Mouse (Mus musculus): ENCODE results near the gene Papln. TPM values are rescaled to one million over a fixed set of nuclear protein-coding genes. Genes with fewer than 3 reads are reported as not detected.

Gene Papln
- total and polyA plus RNA-seq, 2 experiments from 2014 or later: 0.37 to 2.4 TPM

DNA sequence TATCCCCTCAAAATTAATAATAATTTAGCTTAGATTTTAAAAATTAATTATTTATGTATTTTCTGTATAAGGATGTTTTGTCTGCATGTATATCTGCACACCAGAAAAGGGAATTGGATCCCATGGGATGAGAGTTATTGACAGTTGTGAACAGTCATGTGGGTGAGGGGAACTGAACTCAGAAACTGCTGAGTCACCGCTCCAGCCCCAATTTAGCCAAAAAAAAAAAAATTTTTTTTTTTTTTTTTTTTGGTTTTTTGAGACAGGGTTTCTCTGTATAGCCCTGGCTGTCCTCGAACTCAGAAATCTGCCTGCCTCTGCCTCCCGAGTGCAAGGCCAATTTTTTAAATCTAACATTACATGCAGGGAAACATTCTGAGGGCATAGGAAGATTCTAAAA is 48.5 kb downstream of the Papln start:
- Histone ChIP-seq H3K4me1 (ENCODE audit: insufficient read depth, low read length) (no peaks in the 10 kb centered on the region), H3K27ac (ENCODE audit: low read depth, low read length) (no peak overlapping the region), H3K36me3 (ENCODE audit: insufficient read depth, low read length) (peaks cover 7% of the 10 kb centered on the region; the same call in 1 of the 2 replicates), H3K9me3 (ENCODE audit: low read length) (no peaks in the 10 kb centered on the region), H3K27me3 (ENCODE audit: insufficient read depth, low read length) (no peaks in the 10 kb centered on the region), H3K4me2 (ENCODE audit: low read depth, low read length, poor library complexity, severe bottlenecking) (no peak overlapping the region), H3K4me3 (ENCODE audit: low read depth, low read length) (no peak overlapping the region), H3K9ac (replicated peaks; ENCODE audit: low read length, poor library complexity, severe bottlenecking) (no peak overlapping the region)
- DNase-seq (ENCODE audit: low spot score): no peak
- TF ChIP-seq CTCF (IDR thresholded peaks at IDR 0.05): no peak
- 96% methylated on average over 3 of the region's 3 CpGs for WGBS
- no peak for ATAC-seq (ENCODE audit: low FRiP score)

DNA sequence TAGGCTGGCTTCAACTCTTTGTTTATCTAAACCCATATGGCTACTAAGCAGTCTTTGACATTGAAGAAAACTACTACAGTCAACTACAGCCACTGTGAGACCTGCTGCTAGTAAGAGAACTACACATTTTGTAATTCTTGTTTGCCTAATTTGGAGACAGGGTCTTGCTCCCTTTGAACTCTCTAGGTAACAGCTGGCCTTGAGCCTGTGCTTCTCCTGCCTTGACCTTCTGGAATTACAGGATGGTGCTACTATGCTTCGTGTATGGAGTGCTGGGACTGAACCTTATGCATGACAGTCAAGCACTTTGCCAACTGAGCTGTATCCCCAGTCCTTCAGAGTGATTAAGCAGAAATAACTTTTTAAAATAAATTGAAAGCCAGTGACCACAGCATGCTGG is 53.2 kb downstream of the Papln start:
- H3K9ac ChIP-seq (replicated peaks; ENCODE audit: low read length, poor library complexity, severe bottlenecking): no peak overlapping the region
- no peak overlapping the region for H3K27ac ChIP-seq (ENCODE audit: low read depth, low read length)
- H3K4me2 ChIP-seq (ENCODE audit: low read depth, low read length, poor library complexity, severe bottlenecking): no peak overlapping the region
- no peak for TF ChIP-seq CTCF (IDR thresholded peaks at IDR 0.05)
- H3K27me3 ChIP-seq (ENCODE audit: insufficient read depth, low read length): no peaks in the 10 kb centered on the region
- no peaks in the 10 kb centered on the region for H3K9me3 ChIP-seq (ENCODE audit: low read length)
- DNase-seq (ENCODE audit: low spot score) (no peak), ATAC-seq (ENCODE audit: low FRiP score) (no peak)
- no peak overlapping the region for H3K4me3 ChIP-seq (ENCODE audit: low read depth, low read length)
- 86% methylated on average over 1 of the region's 1 CpGs for WGBS
- H3K36me3 ChIP-seq (ENCODE audit: insufficient read depth, low read length): no peaks in the 10 kb centered on the region
- no peaks in the 10 kb centered on the region for H3K4me1 ChIP-seq (ENCODE audit: insufficient read depth, low read length)

- Histone ChIP-seq H3K9me3 (ENCODE audit: low read length) (no peaks in the 10 kb centered on the region), H3K9ac (replicated peaks; ENCODE audit: low read length, poor library complexity, severe bottlenecking) (no peak overlapping the region), H3K4me2 (ENCODE audit: low read depth, low read length, poor library complexity, severe bottlenecking) (no peak overlapping the region), H3K27me3 (ENCODE audit: insufficient read depth, low read length) (no peaks in the 10 kb centered on the region), H3K36me3 (ENCODE audit: insufficient read depth, low read length) (0 out of 2 replicates have a peak, but pooled peaks cover 2% of the 10 kb centered on the region), H3K27ac (ENCODE audit: low read depth, low read length) (no peak overlapping the region), H3K4me3 (ENCODE audit: low read depth, low read length) (no peak overlapping the region), H3K4me1 (ENCODE audit: insufficient read depth, low read length) (no peaks in the 10 kb centered on the region)
- whole genome bisulfite sequencing: 81% methylated on average over 3 of the region's 3 CpGs
- ATAC-seq (ENCODE audit: low FRiP score): no peak
- TF ChIP-seq CTCF (IDR thresholded peaks at IDR 0.05): no peak
- no peak for DNase-seq (ENCODE audit: low spot score)
Measured at GRCm38 (mm10) chr12:83830424-83830823, 67.0 kb downstream of the Papln start.

DNA sequence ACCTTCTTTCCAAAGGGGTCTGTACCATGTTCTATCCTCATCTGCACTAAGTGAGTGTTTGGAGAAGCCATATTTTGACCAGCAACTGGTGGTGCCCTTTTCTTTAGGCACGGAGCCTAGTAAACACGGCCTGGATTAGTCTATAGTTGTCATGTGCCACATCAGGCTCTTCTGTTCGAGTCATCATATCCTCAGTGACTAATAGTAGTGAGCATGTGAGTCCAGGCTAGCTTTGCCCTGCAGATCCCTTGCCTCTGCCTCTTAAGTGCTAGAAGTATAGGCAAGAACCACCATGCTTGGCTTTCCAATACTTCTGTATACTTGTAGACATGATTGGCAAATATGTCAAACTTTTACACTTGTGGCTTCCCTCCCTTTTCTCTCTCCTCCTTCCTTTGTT is 70.5 kb downstream of the Papln start:
- H3K4me2 ChIP-seq (ENCODE audit: low read depth, low read length, poor library complexity, severe bottlenecking): no peak overlapping the region
- WGBS: 94% methylated on average over 3 of the region's 3 CpGs
- no peak for ATAC-seq (ENCODE audit: low FRiP score)

GRCm38 (mm10) chr12:83841409-83842190 is 78.2 kb downstream of the Papln start:
- WGBS: 93% methylated on average over 10 of the region's 10 CpGs

More for the DNA sequence above, 70.5 kb downstream of the Papln start:
- Histone ChIP-seq H3K27me3 (ENCODE audit: insufficient read depth, low read length) (no peaks in the 10 kb centered on the region), H3K27ac (ENCODE audit: low read depth, low read length) (no peak overlapping the region), H3K4me3 (ENCODE audit: low read depth, low read length) (no peak overlapping the region), H3K9ac (replicated peaks; ENCODE audit: low read length, poor library complexity, severe bottlenecking) (no peak overlapping the region), H3K4me1 (ENCODE audit: insufficient read depth, low read length) (no peaks in the 10 kb centered on the region), H3K36me3 (ENCODE audit: insufficient read depth, low read length) (0 out of 2 replicates have a peak, but pooled peaks cover 5% of the 10 kb centered on the region), H3K9me3 (ENCODE audit: low read length) (no peaks in the 10 kb centered on the region)
- DNase-seq (ENCODE audit: low spot score): no peak
- no peak for TF ChIP-seq CTCF (IDR thresholded peaks at IDR 0.05)

More at GRCm38 (mm10) chr12:83841409-83842190, 78.2 kb downstream of the Papln start:
- Histone ChIP-seq H3K4me1 (ENCODE audit: insufficient read depth, low read length) (no peaks in the 10 kb centered on the region), H3K36me3 (ENCODE audit: insufficient read depth, low read length) (0 out of 2 replicates have a peak, but pooled peaks cover 3% of the 10 kb centered on the region), H3K27me3 (ENCODE audit: insufficient read depth, low read length) (no peaks in the 10 kb centered on the region), H3K9me3 (ENCODE audit: low read length) (no peaks in the 10 kb centered on the region), H3K4me3 (ENCODE audit: low read depth, low read length) (no peak overlapping the region), H3K4me2 (ENCODE audit: low read depth, low read length, poor library complexity, severe bottlenecking) (no peak overlapping the region), H3K9ac (replicated peaks; ENCODE audit: low read length, poor library complexity, severe bottlenecking) (no peak overlapping the region), H3K27ac (ENCODE audit: low read depth, low read length) (no peak overlapping the region)
- no peak for DNase-seq (ENCODE audit: low spot score)
- no peak for TF ChIP-seq CTCF (IDR thresholded peaks at IDR 0.05)
- ATAC-seq (ENCODE audit: low FRiP score): no peak

Other genes starting within 250 kb of the Papln start
- gene Dcaf4, start 243.2 kb upstream of the Papln start, total RNA-seq (2014; rRNA removed): 38.4 and 48.7 TPM in 2 replicates
- 40.8 and 41.9 TPM in 2 replicates for gene Dcaf4, start 243.2 kb upstream of the Papln start, polyA plus RNA-seq (2015; fragmentation: Nextera tagmentation; extraction: Ambion mirVana)
- 32.2 and 35.7 TPM in 2 replicates for gene Zfyve1, start 166.4 kb upstream of the Papln start, total RNA-seq (2014; rRNA removed)
- 12.9 and 15.6 TPM in 2 replicates for gene Zfyve1, start 166.4 kb upstream of the Papln start, polyA plus RNA-seq (2015; fragmentation: Nextera tagmentation; extraction: Ambion mirVana)
- gene Rbm25, start 132.4 kb upstream of the Papln start, total RNA-seq (2014; rRNA removed): 68.2 and 166 TPM in 2 replicates
- gene Rbm25, start 132.4 kb upstream of the Papln start, polyA plus RNA-seq (2015; fragmentation: Nextera tagmentation; extraction: Ambion mirVana): 206 and 231 TPM in 2 replicates
- gene Psen1, start 75.5 kb upstream of the Papln start, total RNA-seq (2014; rRNA removed): 64.6 and 68.5 TPM in 2 replicates
- 57.1 and 58.2 TPM in 2 replicates for gene Psen1, start 75.5 kb upstream of the Papln start, polyA plus RNA-seq (2015; fragmentation: Nextera tagmentation; extraction: Ambion mirVana)
- gene Numb, start 158.3 kb downstream of the Papln start, total RNA-seq (2014; rRNA removed): 17.5 and 17.8 TPM in 2 replicates
- gene Numb, start 158.3 kb downstream of the Papln start, polyA plus RNA-seq (2015; fragmentation: Nextera tagmentation; extraction: Ambion mirVana): 9.0 TPM in 2 replicates
- gene Riox1, start 187.0 kb downstream of the Papln start, total RNA-seq (2014; rRNA removed): 25.3 and 27.8 TPM in 2 replicates
- gene Riox1, start 187.0 kb downstream of the Papln start, polyA plus RNA-seq (2015; fragmentation: Nextera tagmentation; extraction: Ambion mirVana): 10.4 and 12.6 TPM in 2 replicates
- 0.05 TPM in 1 of 2 replicates, not detected in the other for gene Heatr4, start 221.2 kb downstream of the Papln start, total RNA-seq (2014; rRNA removed)
- 0.10 TPM in 1 of 2 replicates, not detected in the other for gene Heatr4, start 221.2 kb downstream of the Papln start, polyA plus RNA-seq (2015; fragmentation: Nextera tagmentation; extraction: Ambion mirVana)
- 16.7 and 20.7 TPM in 2 replicates for gene Acot2, start 224.2 kb downstream of the Papln start, total RNA-seq (2014; rRNA removed)
- 22.1 and 26.0 TPM in 2 replicates for gene Acot2, start 224.2 kb downstream of the Papln start, polyA plus RNA-seq (2015; fragmentation: Nextera tagmentation; extraction: Ambion mirVana)
- gene Acot1, start 245.9 kb downstream of the Papln start, total RNA-seq (2014; rRNA removed): 117 and 120 TPM in 2 replicates
- 114 and 120 TPM in 2 replicates for gene Acot1, start 245.9 kb downstream of the Papln start, polyA plus RNA-seq (2015; fragmentation: Nextera tagmentation; extraction: Ambion mirVana)